Mouse (Mus musculus) G1E (cell line): ENCODE results near the gene Sntb2.

Experiments used
- CTCF ChIP-seq: IDR thresholded peaks from 2 replicates; pipeline ENCODE4 v1.5.1; 2012; ENCODE audit warnings: low read depth, low read length, inconsistent platforms, mixed read lengths
- GATA1 ChIP-seq: IDR thresholded peaks from 2 replicates; pipeline ENCODE4 v1.6.1; 2012; ENCODE audit warnings: borderline replicate concordance, low read length, inconsistent platforms, mixed read lengths

DNA sequence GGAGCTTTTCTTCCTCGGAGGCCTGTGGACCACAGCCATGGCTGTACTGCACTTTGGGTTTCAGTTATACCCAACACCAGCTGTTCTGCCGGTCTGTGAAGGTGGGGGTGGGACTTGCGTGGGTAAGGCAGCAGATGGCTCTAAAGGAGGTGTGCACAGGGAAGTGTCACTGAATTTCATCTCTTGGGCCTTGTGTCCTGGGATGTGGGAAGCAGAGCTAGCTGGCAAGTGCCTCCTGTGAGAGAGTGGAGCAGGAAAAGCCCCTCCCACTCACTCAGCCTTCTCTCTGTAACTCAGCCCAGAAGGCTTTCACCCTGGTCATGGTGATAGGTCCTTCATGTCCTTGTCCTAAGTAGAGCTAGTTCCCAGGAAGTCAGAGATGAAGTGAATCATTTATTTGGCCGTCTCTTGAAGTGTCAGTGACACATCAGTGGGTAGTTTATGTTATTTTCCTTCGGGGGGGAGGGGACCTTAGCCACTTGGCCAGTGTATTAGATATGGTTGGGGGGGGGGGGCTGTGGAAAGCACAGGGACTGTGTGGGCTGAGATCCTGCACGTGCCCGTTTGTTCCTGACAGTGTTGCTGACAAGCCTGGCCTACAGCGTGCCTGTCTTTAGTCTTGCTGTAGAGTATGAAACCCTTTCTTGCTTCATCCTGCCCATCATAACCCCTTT is 15.7 kb upstream of the Sntb2 start:
- TF ChIP-seq GATA1 (no peak), CTCF (no peak)
